In the genomic region with DNA sequence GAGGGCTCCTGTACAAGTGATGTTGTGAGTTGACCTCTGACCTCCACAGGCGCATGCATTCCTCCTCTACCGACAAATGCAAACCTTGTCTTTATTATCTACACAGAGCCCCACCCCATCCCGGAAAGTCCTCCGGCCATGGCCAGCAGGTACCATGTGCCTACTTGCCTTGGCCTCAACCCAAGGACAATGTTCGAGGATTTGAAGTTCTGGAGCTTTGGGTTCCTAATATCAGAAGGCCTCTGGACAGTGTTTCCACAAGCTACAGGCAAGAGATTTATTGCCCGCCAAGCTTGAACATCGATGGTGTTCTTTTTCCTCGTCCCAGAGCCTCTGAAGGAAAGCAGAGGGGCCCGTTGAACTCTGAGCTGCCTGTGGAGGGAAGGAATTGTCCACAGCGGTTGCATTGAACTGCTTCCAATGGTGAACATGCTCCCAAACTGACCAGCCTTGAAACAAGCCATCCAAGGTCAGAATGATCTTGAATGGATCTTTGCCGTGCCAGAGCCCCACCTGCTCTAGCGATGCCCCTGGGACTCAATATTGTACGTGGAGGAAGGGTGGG, we compare ENCODE assay signal across 16 mouse cellular contexts.
DNase-seq lines count a peak whose midpoint lies in the region; ATAC-seq lines count a peak whose summit lies in the region.
"Had no signal": no experiment of that assay in that cellular context is flagged by ENCODE, and none has a peak within 500 bp of the region (broad histone marks: within the 10 kb centered on the region; RNA-seq: fewer than 3 reads in every experiment).

No protein-coding gene starts in this region.

- H3K27me3 ChIP-seq in limb, embryonic 13.5 days, result no peaks in the 10 kb centered on the region
- no peaks in the 10 kb centered on the region for H3K27me3 ChIP-seq in neural tube, embryonic 15.5 days (replicated peaks)
- H3K27me3 ChIP-seq: heart, embryonic 13.5 days had no signal

- H3K27ac ChIP-seq in limb, embryonic 13.5 days, result peak overlapping the region; percentile 59
- H3K27ac ChIP-seq in neural tube, embryonic 15.5 days (replicated peaks), result peak overlapping the region; percentile 72
- H3K27ac ChIP-seq: heart, embryonic 13.5 days; liver, embryonic 14.5 days had no signal

- H3K4me1 ChIP-seq in limb, embryonic 13.5 days, result peaks cover 65% of the 10 kb centered on the region
- H3K4me1 ChIP-seq in neural tube, embryonic 15.5 days, result peaks cover 43% of the 10 kb centered on the region
- H3K4me1 ChIP-seq: heart, embryonic 13.5 days had no signal

- peak; percentile 62 for DNase-seq in adrenal gland, adult 2 months
- no peak for DNase-seq in adrenal gland, postnatal 25 days
- peak; percentile 31 for DNase-seq in testis, postnatal 14 days (ENCODE audit: low spot score)
- DNase-seq in testis, postnatal 10 days (ENCODE audit: low spot score), result no peak
- DNase-seq in cerebellum, postnatal 25 days, result no peak
- DNase-seq: cerebellum, adult 8-10 months; heart, postnatal 4 days; kidney, adult 18-20 months; layer of hippocampus, adult 9-11 months; lung, postnatal 10 days; right cerebral cortex, postnatal 25 days had no signal

- no peak overlapping the region for H3K4me2 ChIP-seq in limb, embryonic 13.5 days (replicated peaks)
- no peak overlapping the region for H3K4me2 ChIP-seq in neural tube, embryonic 15.5 days
- H3K4me2 ChIP-seq: heart, embryonic 13.5 days had no signal

- ATAC-seq in limb, embryonic 13.5 days (ENCODE audit: low FRiP score, low read depth), result no peak
- no peak for ATAC-seq in neural tube, embryonic 15.5 days (ENCODE audit: low FRiP score)
- ATAC-seq in frontal cortex, adult (ENCODE audit: low TSS enrichment), result no peak

- no peaks in the 10 kb centered on the region for H3K9me3 ChIP-seq in limb, embryonic 13.5 days
- H3K9me3 ChIP-seq in neural tube, embryonic 15.5 days (replicated peaks), result no peaks in the 10 kb centered on the region
- H3K9me3 ChIP-seq: heart, embryonic 13.5 days had no signal

- no peak overlapping the region for H3K9ac ChIP-seq in limb, embryonic 13.5 days
- 0 out of 2 replicates have a peak overlapping the region, but pooled peaks have one; percentile 6 for H3K9ac ChIP-seq in neural tube, embryonic 15.5 days (replicated peaks)
- H3K9ac ChIP-seq: heart, embryonic 13.5 days; liver, embryonic 14.5 days had no signal

- no peak overlapping the region for H3K4me3 ChIP-seq in limb, embryonic 13.5 days
- no peak overlapping the region for H3K4me3 ChIP-seq in neural tube, embryonic 15.5 days (replicated peaks)
- H3K4me3 ChIP-seq: heart, embryonic 13.5 days had no signal

- no peaks in the 10 kb centered on the region for H3K36me3 ChIP-seq in limb, embryonic 13.5 days
- H3K36me3 ChIP-seq in neural tube, embryonic 15.5 days, result no peaks in the 10 kb centered on the region
- H3K36me3 ChIP-seq: heart, embryonic 13.5 days had no signal

- WGBS in limb, embryonic 13.5 days, result 59% methylated on average over 13 of the region's 13 CpGs
- 67% methylated on average over 13 of the region's 13 CpGs for WGBS in neural tube, embryonic 15.5 days

Comparison
In these comparisons a context has a peak if more than half of its experiments do, and no peak if none do; other contexts are left out.
1. DNase-seq: peak in adrenal gland, adult 2 months (single experiment) and testis, postnatal 14 days (single experiment); none in adrenal gland, postnatal 25 days (single experiment), testis, postnatal 10 days (single experiment) and cerebellum, postnatal 25 days (0 of 2).